In genomic region chr7:49143966-49144365, GRCm38 (mm10) we compare ENCODE assay signal across 24 mouse cellular contexts.
DNase-seq lines count a peak whose midpoint lies in the region; ATAC-seq and TF ChIP-seq lines count a peak whose summit lies in the region.
"Had no signal": no experiment of that assay in that cellular context is flagged by ENCODE, and none has a peak within 500 bp of the region (broad histone marks: within the 10 kb centered on the region; RNA-seq: fewer than 3 reads in every experiment).

No protein-coding gene starts in this region.

- H3K4me3 ChIP-seq in forebrain, embryonic 15.5 days = no peak overlapping the region
- H3K4me3 ChIP-seq in forebrain, postnatal 0 days (ENCODE audit: low read depth, low read length) = no peak overlapping the region
- H3K4me3 ChIP-seq in kidney, embryonic 15.5 days (replicated peaks) = no peak overlapping the region
- no peak overlapping the region for H3K4me3 ChIP-seq in kidney, embryonic 14.5 days (ENCODE audit: low read length)
- H3K4me3 ChIP-seq in myocyte = no peak overlapping the region
- H3K4me3 ChIP-seq: heart, embryonic 12.5 days; heart, embryonic 15.5 days; hindbrain, embryonic 10.5 days; hindbrain, embryonic 13.5 days; intestine, embryonic 15.5 days had no signal

- H3K27ac ChIP-seq in forebrain, embryonic 15.5 days (replicated peaks) = no peak overlapping the region
- H3K27ac ChIP-seq in forebrain, postnatal 0 days (ENCODE audit: low read depth, low read length) = no peak overlapping the region
- no peak overlapping the region for H3K27ac ChIP-seq in kidney, embryonic 15.5 days
- H3K27ac ChIP-seq in kidney, embryonic 14.5 days (ENCODE audit: low read depth, low read length) = no peak overlapping the region
- H3K27ac ChIP-seq: heart, embryonic 15.5 days; hindbrain, embryonic 10.5 days; hindbrain, embryonic 13.5 days; intestine, embryonic 15.5 days had no signal

- H3K36me3 ChIP-seq in forebrain, embryonic 15.5 days = no peaks in the 10 kb centered on the region
- no peaks in the 10 kb centered on the region for H3K36me3 ChIP-seq in forebrain, postnatal 0 days (ENCODE audit: insufficient read depth)
- no peaks in the 10 kb centered on the region for H3K36me3 ChIP-seq in kidney, embryonic 15.5 days
- H3K36me3 ChIP-seq in kidney, embryonic 14.5 days (ENCODE audit: control insufficient read depth, insufficient read depth, low read length) = no peaks in the 10 kb centered on the region
- no peaks in the 10 kb centered on the region for H3K36me3 ChIP-seq in myocyte (ENCODE audit: control insufficient read depth, insufficient read depth)
- H3K36me3 ChIP-seq: heart, embryonic 12.5 days; heart, embryonic 15.5 days; hindbrain, embryonic 10.5 days; hindbrain, embryonic 13.5 days; intestine, embryonic 15.5 days had no signal

- H3K27me3 ChIP-seq in forebrain, embryonic 15.5 days = no peaks in the 10 kb centered on the region
- no peaks in the 10 kb centered on the region for H3K27me3 ChIP-seq in forebrain, postnatal 0 days (ENCODE audit: insufficient read depth, low read length)
- H3K27me3 ChIP-seq in kidney, embryonic 15.5 days = no peaks in the 10 kb centered on the region
- H3K27me3 ChIP-seq in kidney, embryonic 14.5 days (ENCODE audit: control insufficient read depth, insufficient read depth, low read length) = no peaks in the 10 kb centered on the region
- no peaks in the 10 kb centered on the region for H3K27me3 ChIP-seq in myocyte (ENCODE audit: control insufficient read depth, insufficient read depth, insufficient read length)
- H3K27me3 ChIP-seq: hindbrain, embryonic 13.5 days; intestine, embryonic 15.5 days had no signal

- ATAC-seq in forebrain, embryonic 15.5 days (replicated peaks) = peak; percentile 23; the same call in 1 of the 2 replicates
- no peak for ATAC-seq in forebrain, postnatal 0 days
- 0 out of 2 replicates have a peak, but pooled peaks have one; percentile 22 for ATAC-seq in kidney, embryonic 15.5 days (replicated peaks; ENCODE audit: low FRiP score)
- no peak for ATAC-seq in kidney, embryonic 14.5 days (ENCODE audit: low FRiP score, low TSS enrichment)
- ATAC-seq: activated CD4-positive, CD25-positive, alpha-beta regulatory T cell, adult 4 months; CD4-positive, CD25-positive, alpha-beta regulatory T cell, adult 4 months; hindbrain, embryonic 16.5 days; intestine, embryonic 15.5 days had no signal

- 59% methylated on average over 7 of the region's 7 CpGs for WGBS in forebrain, embryonic 15.5 days
- WGBS in forebrain, postnatal 0 days = 57% methylated on average over 7 of the region's 7 CpGs
- WGBS in kidney, embryonic 15.5 days = 77% methylated on average over 7 of the region's 7 CpGs
- 83% methylated on average over 7 of the region's 7 CpGs for WGBS in kidney, embryonic 14.5 days

- H3K9ac ChIP-seq in forebrain, embryonic 15.5 days (replicated peaks) = no peak overlapping the region
- no peak overlapping the region for H3K9ac ChIP-seq in forebrain, postnatal 0 days
- no peak overlapping the region for H3K9ac ChIP-seq in kidney, embryonic 15.5 days
- H3K9ac ChIP-seq in kidney, embryonic 14.5 days (ENCODE audit: low read depth, low read length) = no peak overlapping the region
- H3K9ac ChIP-seq: heart, embryonic 15.5 days; hindbrain, embryonic 13.5 days; intestine, embryonic 15.5 days had no signal

- no peak overlapping the region for H3K4me2 ChIP-seq in forebrain, embryonic 15.5 days (replicated peaks)
- H3K4me2 ChIP-seq in forebrain, postnatal 0 days (ENCODE audit: low read depth) = no peak overlapping the region
- no peak overlapping the region for H3K4me2 ChIP-seq in kidney, embryonic 15.5 days
- H3K4me2 ChIP-seq in kidney, embryonic 14.5 days (replicated peaks; ENCODE audit: low read depth, low read length) = no peak overlapping the region
- no peak overlapping the region for H3K4me2 ChIP-seq in myocyte (ENCODE audit: low read depth)
- H3K4me2 ChIP-seq: heart, embryonic 12.5 days; heart, embryonic 15.5 days; hindbrain, embryonic 13.5 days; intestine, embryonic 15.5 days had no signal

- H3K4me1 ChIP-seq in forebrain, embryonic 15.5 days = peaks cover 22% of the 10 kb centered on the region
- peaks cover 17% of the 10 kb centered on the region for H3K4me1 ChIP-seq in forebrain, postnatal 0 days (ENCODE audit: insufficient read depth)
- H3K4me1 ChIP-seq in kidney, embryonic 15.5 days = peaks cover 16% of the 10 kb centered on the region
- no peaks in the 10 kb centered on the region for H3K4me1 ChIP-seq in kidney, embryonic 14.5 days (ENCODE audit: control insufficient read depth, insufficient read depth, low read length)

- no peak for DNase-seq in forebrain, postnatal 0 days
- peak; percentile 67 for DNase-seq in brain, embryonic 14.5 days (ENCODE audit: low read depth)
- DNase-seq: adrenal gland, adult 8-10 months; adrenal gland, postnatal 25 days; cerebellum, adult 18-20 months; cerebellum, adult 9-10 months; cerebellum, postnatal 14 days; gastrocnemius, postnatal 10 days; gastrocnemius, postnatal 36 days; heart, postnatal 10 days; heart, postnatal 36 days; kidney, adult 11 months had no signal

- H3K9me3 ChIP-seq in forebrain, embryonic 15.5 days = no peaks in the 10 kb centered on the region
- no peaks in the 10 kb centered on the region for H3K9me3 ChIP-seq in forebrain, postnatal 0 days (ENCODE audit: low read length)
- no peaks in the 10 kb centered on the region for H3K9me3 ChIP-seq in kidney, embryonic 15.5 days (replicated peaks)
- H3K9me3 ChIP-seq in kidney, embryonic 14.5 days (ENCODE audit: control insufficient read depth, low read length) = no peaks in the 10 kb centered on the region
- H3K9me3 ChIP-seq: heart, embryonic 12.5 days; heart, embryonic 15.5 days; hindbrain, embryonic 13.5 days; intestine, embryonic 15.5 days had no signal

- TF ChIP-seq POLR2A in brain, embryonic 14.5 days (IDR thresholded peaks at IDR 0.05; ENCODE audit: borderline replicate concordance, extremely low read depth, insufficient read depth, insufficient read length, poor library complexity, severe bottlenecking) = no peak
- no peak for TF ChIP-seq POLR2A in myocyte (IDR thresholded peaks at IDR 0.05; ENCODE audit: insufficient read length, low read depth)

- no peak for TF ChIP-seq CTCF in forebrain, postnatal 0 days (IDR thresholded peaks at IDR 0.05; ENCODE audit: low read depth)
- TF ChIP-seq CTCF in brain, embryonic 14.5 days (IDR thresholded peaks at IDR 0.05; ENCODE audit: borderline replicate concordance, extremely low read depth, insufficient read depth, insufficient read length) = no peak

- H3K79me2 ChIP-seq in myocyte (ENCODE audit: control insufficient read depth, insufficient read depth) = no peaks in the 10 kb centered on the region

- no peak overlapping the region for H3ac ChIP-seq in myocyte (ENCODE audit: control insufficient read depth, insufficient read length)

TF ChIP-seq in myocyte, 11 proteins besides CTCF, POLR2A, EP300 and RAD21:
- TF ChIP-seq REST (IDR thresholded peaks at IDR 0.05; ENCODE audit: insufficient read depth, insufficient read length) (no peak), TCF12 (IDR thresholded peaks at IDR 0.05; ENCODE audit: insufficient read depth, poor library complexity, severe bottlenecking) (no peak), MYOD1 (IDR thresholded peaks at IDR 0.05; ENCODE audit: control insufficient read depth in 1 of 3, insufficient read length in 2 of 3, low read depth in 2 of 3) (peak in 2 of 3 experiments; percentile 47 to 79), MYOG (IDR thresholded peaks at IDR 0.05; ENCODE audit: control insufficient read depth in 1 of 3, insufficient read depth in 1 of 3, insufficient read length in 2 of 3, low read depth in 2 of 3) (peak in 1 of 3 experiments; percentile 6), POLR2AphosphoS2 (IDR thresholded peaks at IDR 0.05; ENCODE audit: insufficient read length, low read depth) (no peak), TCF3 (IDR thresholded peaks at IDR 0.05; ENCODE audit: insufficient read length, low read depth) (no peak), E2F4 (IDR thresholded peaks at IDR 0.05; ENCODE audit: insufficient read depth) (no peak), USF1 (IDR thresholded peaks at IDR 0.05; ENCODE audit: low read depth) (no peak), CEBPB (IDR thresholded peaks at IDR 0.05; ENCODE audit: insufficient read depth, poor library complexity, severe bottlenecking) (0 out of 2 replicates have a peak, but pooled peaks have one; percentile 15), MAX (IDR thresholded peaks at IDR 0.05; ENCODE audit: low read depth) (no peak), SRF (IDR thresholded peaks at IDR 0.05; ENCODE audit: control insufficient read depth, insufficient read length, low read depth) (no peak)
TF ChIP-seq in myocyte: peak in this region for 3.

Comparison
In these comparisons a context has a peak if more than half of its experiments do, and no peak if none do; other contexts are left out.
1. ATAC-seq: peak in forebrain, embryonic 15.5 days (single experiment) and kidney, embryonic 15.5 days (single experiment); none in forebrain, postnatal 0 days (single experiment) and kidney, embryonic 14.5 days (single experiment).